Comparison of ENCODE assay signal across 29 mouse cellular contexts in genomic region chr16:26532287-26532686, GRCm38 (mm10). TPM values are rescaled to one million over a fixed set of nuclear protein-coding genes. Genes with fewer than 3 reads are reported as not detected.
DNase-seq lines count a peak whose midpoint lies in the region; ATAC-seq and TF ChIP-seq lines count a peak whose summit lies in the region.
"Had no signal": no experiment of that assay in that cellular context is flagged by ENCODE, and none has a peak within 500 bp of the region (broad histone marks: within the 10 kb centered on the region; RNA-seq: fewer than 3 reads in every experiment).

No protein-coding gene starts in this region.

- H3K27me3 ChIP-seq in forebrain, postnatal 0 days (ENCODE audit: insufficient read depth, low read length), result no peaks in the 10 kb centered on the region
- no peaks in the 10 kb centered on the region for H3K27me3 ChIP-seq in forebrain, embryonic 11.5 days (ENCODE audit: control insufficient read depth, insufficient read depth, low read length)
- 0 out of 2 replicates have a peak, but pooled peaks cover 4% of the 10 kb centered on the region for H3K27me3 ChIP-seq in kidney, postnatal 0 days (ENCODE audit: insufficient read depth, low read length)
- no peaks in the 10 kb centered on the region for H3K27me3 ChIP-seq in CH12.LX (replicated peaks)
- no peaks in the 10 kb centered on the region for H3K27me3 ChIP-seq in stomach, postnatal 0 days (ENCODE audit: control insufficient read depth, insufficient read depth, low read length)
- H3K27me3 ChIP-seq in liver, embryonic 11.5 days (replicated peaks; ENCODE audit: control insufficient read depth, insufficient read depth, low read length), result no peaks in the 10 kb centered on the region
- H3K27me3 ChIP-seq: embryonic facial prominence, embryonic 15.5 days; heart, embryonic 13.5 days; hindbrain, embryonic 12.5 days; Patski had no signal

- TF ChIP-seq RAD21 in CH12.LX (IDR thresholded peaks at IDR 0.05; ENCODE audit: low read depth, low read length), result peak; percentile 41

- H3K4me3 ChIP-seq in forebrain, postnatal 0 days (ENCODE audit: low read depth, low read length), result no peak overlapping the region
- H3K4me3 ChIP-seq in forebrain, embryonic 11.5 days (ENCODE audit: low read depth, low read length), result no peak overlapping the region
- no peak overlapping the region for H3K4me3 ChIP-seq in kidney, postnatal 0 days (replicated peaks; ENCODE audit: low read depth, low read length)
- H3K4me3 ChIP-seq in CH12.LX (replicated peaks in 1 of 3; ENCODE audit: low read depth in 2 of 3, low read length in 2 of 3, poor library complexity in 1 of 3), result no peak overlapping the region
- no peak overlapping the region for H3K4me3 ChIP-seq in stomach, postnatal 0 days (ENCODE audit: low read depth, low read length)
- H3K4me3 ChIP-seq in liver, embryonic 11.5 days (ENCODE audit: low read depth, low read length), result no peak overlapping the region
- H3K4me3 ChIP-seq: embryonic facial prominence, embryonic 15.5 days; erythroblast, embryonic 14.5 days; forebrain, embryonic 10.5 days; heart, embryonic 13.5 days; hindbrain, embryonic 12.5 days had no signal

- H3K4me2 ChIP-seq in forebrain, postnatal 0 days (ENCODE audit: low read depth), result no peak overlapping the region
- no peak overlapping the region for H3K4me2 ChIP-seq in forebrain, embryonic 11.5 days (ENCODE audit: low read depth, low read length, severe bottlenecking)
- H3K4me2 ChIP-seq in kidney, postnatal 0 days (ENCODE audit: low read length), result no peak overlapping the region
- no peak overlapping the region for H3K4me2 ChIP-seq in CH12.LX (ENCODE audit: insufficient read depth, low read depth, poor library complexity, severe bottlenecking)
- no peak overlapping the region for H3K4me2 ChIP-seq in stomach, postnatal 0 days (replicated peaks; ENCODE audit: low read depth)
- H3K4me2 ChIP-seq in liver, embryonic 11.5 days, result no peak overlapping the region
- H3K4me2 ChIP-seq: embryonic facial prominence, embryonic 15.5 days; heart, embryonic 13.5 days; hindbrain, embryonic 12.5 days had no signal

- no peaks in the 10 kb centered on the region; the same call in 1 of the 2 replicates for H3K4me1 ChIP-seq in forebrain, postnatal 0 days (ENCODE audit: insufficient read depth)
- H3K4me1 ChIP-seq in forebrain, embryonic 11.5 days (replicated peaks; ENCODE audit: control insufficient read depth, insufficient read depth, low read length), result no peaks in the 10 kb centered on the region
- H3K4me1 ChIP-seq in kidney, postnatal 0 days (replicated peaks; ENCODE audit: insufficient read depth, low read length), result no peaks in the 10 kb centered on the region
- H3K4me1 ChIP-seq in CH12.LX (ENCODE audit: control insufficient read depth in 1 of 2, insufficient read depth in 2 of 2), result peaks cover 0 to 5% of the 10 kb centered on the region in 2 experiments; a peak in 1 of 4 replicates
- H3K4me1 ChIP-seq in stomach, postnatal 0 days (replicated peaks; ENCODE audit: control insufficient read depth, insufficient read depth), result no peaks in the 10 kb centered on the region
- no peaks in the 10 kb centered on the region for H3K4me1 ChIP-seq in liver, embryonic 11.5 days (replicated peaks; ENCODE audit: control insufficient read depth, insufficient read depth, low read length)
- H3K4me1 ChIP-seq: embryonic facial prominence, embryonic 15.5 days; forebrain, embryonic 10.5 days; heart, embryonic 13.5 days had no signal

- DNase-seq in forebrain, postnatal 0 days, result peak; percentile 43
- no peak for DNase-seq in forebrain, embryonic 11.5 days (ENCODE audit: low spot score)
- DNase-seq in kidney, postnatal 0 days (ENCODE audit: low spot score), result peak; percentile 31
- DNase-seq in kidney, postnatal 10 days, result no peak
- no peak for DNase-seq in CH12.LX (ENCODE audit: extremely low read depth)
- DNase-seq in stomach, postnatal 0 days (ENCODE audit: low spot score), result no peak
- DNase-seq in liver, embryonic 11.5 days (ENCODE audit: low spot score), result no peak
- DNase-seq: adrenal gland, postnatal 14 days; cerebellum, adult 11 months; cerebellum, adult 8-10 months; cerebellum, postnatal 14 days; embryo, embryonic 11 days; gastrocnemius, postnatal 36 days; heart, adult 11 months; heart, postnatal 36 days had no signal

- H3K27ac ChIP-seq in forebrain, postnatal 0 days (ENCODE audit: low read depth, low read length), result no peak overlapping the region
- no peak overlapping the region for H3K27ac ChIP-seq in forebrain, embryonic 11.5 days (ENCODE audit: low read depth, low read length)
- no peak overlapping the region for H3K27ac ChIP-seq in kidney, postnatal 0 days
- H3K27ac ChIP-seq in CH12.LX (ENCODE audit: insufficient read depth, low read depth), result no peak overlapping the region
- no peak overlapping the region for H3K27ac ChIP-seq in stomach, postnatal 0 days (replicated peaks)
- H3K27ac ChIP-seq in liver, embryonic 11.5 days (ENCODE audit: low read depth, low read length), result no peak overlapping the region
- H3K27ac ChIP-seq: embryonic facial prominence, embryonic 15.5 days; forebrain, embryonic 10.5 days; heart, embryonic 13.5 days; hindbrain, embryonic 12.5 days had no signal

- 87% methylated on average over 1 of the region's 1 CpGs for WGBS in forebrain, postnatal 0 days
- 90% methylated on average over 1 of the region's 1 CpGs for WGBS in forebrain, embryonic 11.5 days
- WGBS in kidney, postnatal 0 days, result 59% methylated on average over 1 of the region's 1 CpGs
- 55% methylated on average over 1 of the region's 1 CpGs for WGBS in stomach, postnatal 0 days
- 88% methylated on average over 1 of the region's 1 CpGs for WGBS in liver, embryonic 11.5 days

- H3K36me3 ChIP-seq in forebrain, postnatal 0 days (ENCODE audit: insufficient read depth), result no peaks in the 10 kb centered on the region
- H3K36me3 ChIP-seq in forebrain, embryonic 11.5 days (ENCODE audit: control insufficient read depth, insufficient read depth, low read length), result no peaks in the 10 kb centered on the region
- no peaks in the 10 kb centered on the region for H3K36me3 ChIP-seq in kidney, postnatal 0 days (ENCODE audit: insufficient read depth, low read length)
- no peaks in the 10 kb centered on the region for H3K36me3 ChIP-seq in CH12.LX (replicated peaks in 1 of 2; ENCODE audit: control insufficient read depth in 1 of 2, insufficient read depth in 1 of 2, low read length in 1 of 2)
- H3K36me3 ChIP-seq in stomach, postnatal 0 days (ENCODE audit: control insufficient read depth, insufficient read depth, low read length), result no peaks in the 10 kb centered on the region
- no peaks in the 10 kb centered on the region for H3K36me3 ChIP-seq in liver, embryonic 11.5 days (ENCODE audit: control insufficient read depth, insufficient read depth, low read length)
- H3K36me3 ChIP-seq: embryonic facial prominence, embryonic 15.5 days; forebrain, embryonic 10.5 days; heart, embryonic 13.5 days; hindbrain, embryonic 12.5 days had no signal

- ATAC-seq in forebrain, postnatal 0 days, result peak; percentile 47; the same call in 1 of the 2 replicates
- no peak for ATAC-seq in forebrain, embryonic 11.5 days (replicated peaks; ENCODE audit: low FRiP score)
- ATAC-seq in kidney, postnatal 0 days (replicated peaks; ENCODE audit: low FRiP score, low read depth), result no peak
- ATAC-seq in stomach, postnatal 0 days (ENCODE audit: low FRiP score, low TSS enrichment), result no peak
- ATAC-seq in liver, embryonic 11.5 days (replicated peaks; ENCODE audit: low FRiP score), result no peak
- ATAC-seq: activated CD4-positive, CD25-positive, alpha-beta regulatory T cell, adult 4 months; hindbrain, embryonic 16.5 days; Patski had no signal

- peak; percentile 27; the same call in 1 of the 2 replicates for TF ChIP-seq CTCF in forebrain, postnatal 0 days (IDR thresholded peaks at IDR 0.05; ENCODE audit: low read depth)
- peak; percentile 52 for TF ChIP-seq CTCF in kidney, postnatal 0 days (IDR thresholded peaks at IDR 0.05; ENCODE audit: low read depth)
- TF ChIP-seq CTCF in CH12.LX (conservative IDR thresholded peaks at IDR 0.05 in 1 of 2, IDR thresholded peaks at IDR 0.05 in 1 of 2; ENCODE audit: low read depth in 2 of 2, low read length in 2 of 2), result peak in 1 of 2 experiments; percentile 38; a peak in 2 of 4 replicates
- 0 out of 2 replicates have a peak, but pooled peaks have one; percentile 7 for TF ChIP-seq CTCF in stomach, postnatal 0 days (IDR thresholded peaks at IDR 0.05; ENCODE audit: low read depth)

- H3K79me2 ChIP-seq in CH12.LX (replicated peaks; ENCODE audit: control insufficient read depth, extremely low read depth, insufficient read depth, poor library complexity, severe bottlenecking), result no peaks in the 10 kb centered on the region

- in situ Hi-C loops in CH12.LX (cut with MboI; ENCODE audit: low pct_ligation_motif_present, low pct_unique_long_range_greater_than_20kb, low sequenced_read_pairs), result loop anchor here (25.0 kb wide), 1 partner anchor 430 kb away; no protein-coding TSS in a partner anchor

- no peaks in the 10 kb centered on the region for H3K9me3 ChIP-seq in forebrain, postnatal 0 days (ENCODE audit: low read length)
- H3K9me3 ChIP-seq in forebrain, embryonic 11.5 days (ENCODE audit: control insufficient read depth, low read length), result no peaks in the 10 kb centered on the region
- no peaks in the 10 kb centered on the region for H3K9me3 ChIP-seq in kidney, postnatal 0 days (replicated peaks; ENCODE audit: low read length)
- no peaks in the 10 kb centered on the region for H3K9me3 ChIP-seq in CH12.LX (replicated peaks; ENCODE audit: low read length)
- no peaks in the 10 kb centered on the region for H3K9me3 ChIP-seq in stomach, postnatal 0 days (ENCODE audit: control insufficient read depth, low read length)
- H3K9me3 ChIP-seq in liver, embryonic 11.5 days (ENCODE audit: control insufficient read depth, low read length), result no peaks in the 10 kb centered on the region
- H3K9me3 ChIP-seq: embryonic facial prominence, embryonic 15.5 days; forebrain, embryonic 10.5 days; heart, embryonic 13.5 days; hindbrain, embryonic 12.5 days had no signal

- no peak overlapping the region for H3K9ac ChIP-seq in forebrain, postnatal 0 days
- H3K9ac ChIP-seq in forebrain, embryonic 11.5 days (ENCODE audit: low read length), result no peak overlapping the region
- no peak overlapping the region for H3K9ac ChIP-seq in kidney, postnatal 0 days (ENCODE audit: low read depth, low read length)
- H3K9ac ChIP-seq in CH12.LX (ENCODE audit: insufficient read depth, low read depth), result no peak overlapping the region
- H3K9ac ChIP-seq in stomach, postnatal 0 days (ENCODE audit: low read length), result no peak overlapping the region
- H3K9ac ChIP-seq in liver, embryonic 11.5 days (ENCODE audit: low read depth, low read length), result no peak overlapping the region
- H3K9ac ChIP-seq: embryonic facial prominence, embryonic 15.5 days; heart, embryonic 13.5 days; hindbrain, embryonic 12.5 days had no signal

- dilution Hi-C loops in CH12.LX (cut with MboI; ENCODE audit: extremely low pct_ligation_motif_present, extremely low pct_unique_long_range_greater_than_20kb, low sequenced_read_pairs), result no loop called here

- no peak for TF ChIP-seq EP300 in CH12.LX (IDR thresholded peaks at IDR 0.05; ENCODE audit: low read length)
- TF ChIP-seq EP300 in stomach, postnatal 0 days (optimal IDR thresholded peaks at IDR 0.05), result no peak

- no peak for TF ChIP-seq POLR2A in CH12.LX (IDR thresholded peaks at IDR 0.05; ENCODE audit: low read depth, low read length)

RNA-seq across cellular contexts. Expression of gene Tmem207, which starts 5.7 kb away (rescaled TPM):
- not detected in 2 replicates for total RNA-seq in forebrain, postnatal 0 days (2014; rRNA removed)
- polyA plus RNA-seq in forebrain, postnatal 0 days (2015; fragmentation: Nextera tagmentation; extraction: Ambion mirVana), result not detected in 2 replicates
- not detected in 2 replicates for polyA plus RNA-seq in forebrain, embryonic 11.5 days (2014; fragmentation: Nextera tagmentation; extraction: Ambion mirVana)
- 1.7 and 2.1 TPM in 2 replicates for polyA plus RNA-seq in kidney, postnatal 0 days (2015; fragmentation: Nextera tagmentation; extraction: Ambion mirVana)
- total RNA-seq in CH12.LX (2012; rRNA removed) (not detected in 2 replicates), CH12.LX (2014; rRNA removed) (not detected in 2 replicates)
- not detected in 2 replicates for polyA plus RNA-seq in CH12.LX (2012; ENCODE audit: insufficient read length, low read depth)
- polyA plus RNA-seq in stomach, postnatal 0 days (2015; fragmentation: Nextera tagmentation; extraction: Ambion mirVana), result not detected in 2 replicates
- polyA plus RNA-seq in liver, embryonic 11.5 days (2014; fragmentation: Nextera tagmentation; extraction: Ambion mirVana), result not detected in 2 replicates
- total RNA-seq: adrenal gland, adult 18-20 months; adrenal gland, postnatal 14 days; common myeloid progenitor, adult 5-6 weeks; gastrocnemius, adult 8-10 months; gastrocnemius, postnatal 36 days; heart, postnatal 36 days had no signal
- polyA plus RNA-seq: activated CD4-positive, CD25-positive, alpha-beta regulatory T cell, adult 4 months; C2C12; embryonic facial prominence, embryonic 11.5 days; embryonic facial prominence, embryonic 15.5 days; erythroblast, embryonic 14.5 days; forebrain, embryonic 10.5 days; heart, embryonic 13.5 days; heart, postnatal 0 days; hindbrain, embryonic 12.5 days; hindbrain, embryonic 16.5 days; Patski had no signal

RNA-seq across cellular contexts. Expression of gene Il1rap, which starts 49.2 kb away (rescaled TPM):
- 8.9 and 9.3 TPM in 2 replicates for total RNA-seq in forebrain, postnatal 0 days (2014; rRNA removed)
- polyA plus RNA-seq in forebrain, postnatal 0 days (2015; fragmentation: Nextera tagmentation; extraction: Ambion mirVana), result 4.7 and 5.2 TPM in 2 replicates
- polyA plus RNA-seq in forebrain, embryonic 11.5 days (2014; fragmentation: Nextera tagmentation; extraction: Ambion mirVana), result 3.5 and 4.2 TPM in 2 replicates
- 9.3 and 10.9 TPM in 2 replicates for polyA plus RNA-seq in kidney, postnatal 0 days (2015; fragmentation: Nextera tagmentation; extraction: Ambion mirVana)
- total RNA-seq in CH12.LX (2012; rRNA removed) (4.1 TPM in 2 replicates), CH12.LX (2014; rRNA removed) (14.4 and 15.0 TPM in 2 replicates)
- polyA plus RNA-seq in CH12.LX (2012; ENCODE audit: insufficient read length, low read depth), result 8.7 and 9.4 TPM in 2 replicates
- 4.4 TPM in 2 replicates for polyA plus RNA-seq in stomach, postnatal 0 days (2015; fragmentation: Nextera tagmentation; extraction: Ambion mirVana)
- 4.5 and 5.1 TPM in 2 replicates for polyA plus RNA-seq in liver, embryonic 11.5 days (2014; fragmentation: Nextera tagmentation; extraction: Ambion mirVana)

Comparison
In these comparisons a context has a peak if more than half of its experiments do, and no peak if none do; other contexts are left out.
1. DNase-seq: peak in forebrain, postnatal 0 days (single experiment) and kidney, postnatal 0 days (single experiment); none in forebrain, embryonic 11.5 days (single experiment), kidney, postnatal 10 days (single experiment), CH12.LX (single experiment), stomach, postnatal 0 days (single experiment) and liver, embryonic 11.5 days (single experiment).